Mouse (Mus musculus) testis, postnatal 14 days (tissue): ENCODE results near the gene Helz.

Experiments used
- DNase-seq: peaks from one replicate; pipeline ENCODE4 v3.0.0; 2021; ENCODE audit warnings: low spot score

Helz gene

DNA sequence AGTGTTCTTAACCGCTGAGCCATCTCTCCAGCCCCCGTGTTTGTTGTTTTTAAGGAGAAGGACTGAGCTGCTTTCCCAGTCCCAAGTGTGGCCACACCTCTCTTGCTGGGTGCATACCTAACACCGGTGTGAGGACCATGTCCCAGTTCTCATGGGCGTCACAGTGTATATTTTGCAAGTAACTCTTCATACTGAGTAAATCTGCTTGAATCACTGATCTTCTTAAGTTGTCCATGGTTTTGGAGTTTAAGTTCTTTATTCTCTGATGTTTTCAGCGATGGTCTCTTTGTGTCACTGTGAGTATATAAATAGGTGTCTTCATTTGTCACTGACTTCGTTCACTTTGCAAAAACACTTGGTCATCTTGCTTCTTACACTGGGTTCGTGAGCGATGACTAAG lies 126.9 kb downstream of the Helz start:
- no peak for DNase-seq

DNA sequence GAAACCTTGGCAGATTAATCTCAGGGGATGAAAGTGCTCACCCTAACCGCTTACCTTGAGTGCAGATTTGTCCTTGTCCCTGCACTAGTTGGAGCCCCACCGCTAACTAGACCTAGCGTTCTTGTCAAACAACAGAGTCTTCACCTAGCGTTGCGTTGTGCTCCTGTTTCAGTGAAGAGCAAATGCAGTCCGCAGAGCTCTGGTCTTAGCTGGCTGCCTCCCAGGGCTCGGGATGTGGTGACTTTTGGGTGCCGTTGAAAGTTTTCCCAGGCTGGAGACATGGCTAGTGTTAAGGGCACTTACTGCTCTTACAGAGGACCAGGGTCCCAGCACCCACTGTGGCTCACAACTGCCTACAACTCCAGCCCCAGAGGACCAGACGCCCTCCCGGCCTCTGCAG lies 127.5 kb downstream of the Helz start:
- DNase-seq = no peak

DNA sequence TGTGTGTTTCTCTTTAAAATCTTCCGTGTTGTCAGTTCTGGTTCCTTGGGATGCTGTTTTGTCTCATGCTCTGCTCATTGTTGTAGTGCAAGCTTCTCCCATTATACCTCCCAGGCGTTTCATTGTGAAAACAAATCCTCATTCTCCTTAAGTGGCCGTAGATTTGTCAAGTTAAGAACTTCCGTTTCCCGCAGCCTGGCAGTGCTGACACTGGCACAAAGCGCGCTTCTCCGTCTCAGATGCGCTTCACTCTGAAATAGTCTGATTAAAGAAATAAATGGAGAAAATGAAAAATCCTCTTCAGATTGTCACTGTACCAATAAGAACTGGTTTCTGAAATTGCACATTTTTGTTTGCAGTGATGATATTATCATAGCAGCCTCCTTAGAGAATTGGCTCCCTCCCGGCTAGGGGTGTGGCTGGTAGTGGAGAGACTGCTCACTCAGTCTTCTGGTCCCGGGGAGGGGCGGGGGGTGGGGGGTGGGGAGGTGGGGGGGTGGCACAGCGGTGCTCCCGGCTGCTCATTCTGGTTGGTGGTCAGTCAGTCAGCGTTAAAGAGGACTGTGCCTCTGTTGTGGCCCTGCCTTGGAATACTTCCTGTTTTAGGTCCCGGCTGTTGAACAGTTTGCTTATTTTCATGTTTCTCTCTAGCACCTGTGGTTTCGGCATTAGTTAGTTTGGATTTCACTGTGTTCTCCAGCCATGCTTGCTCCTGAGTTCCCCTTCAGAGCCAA lies 128.6 kb downstream of the Helz start:
- DNase-seq = no peak

DNA sequence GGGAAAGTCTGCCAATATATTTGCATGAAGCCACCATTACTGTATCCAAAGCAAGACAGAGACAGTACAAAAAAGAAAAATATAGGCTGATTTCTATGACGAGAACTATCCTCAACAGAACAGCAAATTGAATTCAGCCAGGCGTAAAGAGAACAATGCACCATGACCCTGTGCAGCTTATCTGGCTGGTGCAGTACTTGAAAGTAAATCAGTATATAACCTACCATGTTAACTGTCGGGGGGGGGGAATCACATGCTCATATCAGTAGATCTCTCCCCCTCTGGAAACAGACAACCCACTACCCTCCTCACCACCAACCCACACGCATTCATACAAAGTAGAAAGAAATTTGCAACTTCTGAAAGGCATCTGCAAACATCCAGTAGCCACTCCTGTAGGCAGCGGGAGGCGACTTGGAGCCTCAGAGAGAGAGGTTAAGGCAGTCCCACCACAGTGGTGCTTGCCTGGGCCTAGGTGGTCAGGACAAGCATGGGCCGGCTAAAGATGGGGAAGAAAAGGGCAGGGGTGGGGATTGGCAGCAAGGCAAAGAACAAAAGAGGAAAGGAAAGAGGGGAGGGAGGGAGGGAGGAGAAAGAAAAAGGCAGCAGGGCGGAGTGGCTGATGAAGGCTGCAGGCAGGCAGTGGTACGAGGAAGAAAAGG lies 135.1 kb downstream of the Helz start:
- no peak for DNase-seq

DNA sequence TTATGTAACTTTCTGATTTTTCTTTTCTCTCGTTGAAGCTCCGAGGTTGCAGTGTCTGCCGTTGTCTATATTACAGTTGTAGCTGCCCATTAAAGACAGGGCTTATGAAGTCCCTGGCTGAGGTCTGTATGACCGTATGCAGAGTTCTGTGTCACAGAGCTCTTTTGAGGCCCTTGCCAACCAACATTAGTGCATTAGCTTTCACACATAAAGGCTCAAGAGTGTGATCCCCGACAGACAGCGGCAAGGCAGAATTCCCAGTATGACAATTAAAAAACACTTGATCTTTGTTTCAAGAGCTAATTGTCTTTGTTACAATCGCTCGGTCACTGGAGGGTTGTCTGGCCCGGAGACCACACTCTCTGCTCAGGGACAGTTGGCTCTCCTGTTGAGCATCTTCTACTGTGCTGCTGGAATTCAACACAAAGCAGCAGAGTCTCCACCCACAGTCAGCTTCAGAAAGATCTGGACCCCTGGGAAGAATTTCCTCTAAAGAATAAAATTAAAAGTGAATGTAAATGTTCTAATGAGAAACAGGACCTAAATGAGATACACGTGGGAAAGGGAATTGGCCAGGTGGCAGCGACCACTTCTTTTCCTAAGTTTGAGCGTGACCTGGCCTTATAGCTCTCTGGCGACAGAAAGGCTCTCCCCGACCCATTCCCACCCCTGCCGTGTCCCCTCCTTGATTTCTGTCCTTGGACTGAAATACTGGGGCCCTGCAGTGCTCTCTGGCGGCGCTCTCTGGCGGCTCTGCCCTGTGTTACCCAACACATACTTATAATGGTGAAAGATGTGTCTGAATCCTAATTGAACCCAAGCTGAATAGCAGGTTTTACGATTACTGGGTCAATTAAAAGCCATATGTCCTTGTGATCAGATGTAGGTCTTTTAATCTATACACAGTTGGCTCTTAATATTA lies 136.1 kb downstream of the Helz start:
- no peak for DNase-seq

DNA sequence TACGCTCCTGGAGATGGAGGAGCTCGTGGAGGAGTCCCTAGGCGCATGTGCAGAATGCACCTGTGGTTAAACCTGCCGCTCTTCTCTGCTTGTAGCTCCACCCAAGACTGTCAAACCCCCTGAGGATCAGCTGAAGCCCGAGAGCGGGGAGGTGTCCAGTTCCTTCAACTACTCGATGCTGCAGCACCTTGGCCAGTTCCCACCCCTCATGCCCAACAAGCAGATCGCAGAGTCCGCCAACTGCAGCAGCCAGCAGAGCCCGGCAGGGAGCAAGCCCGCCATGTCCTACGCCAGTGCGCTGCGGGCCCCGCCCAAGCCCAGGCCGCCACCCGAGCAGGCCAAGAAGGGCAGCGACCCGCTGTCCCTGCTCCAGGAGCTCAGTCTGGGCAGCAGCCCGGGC lies 138.6 kb downstream of the Helz start:
- DNase-seq = peak; percentile 36

DNA sequence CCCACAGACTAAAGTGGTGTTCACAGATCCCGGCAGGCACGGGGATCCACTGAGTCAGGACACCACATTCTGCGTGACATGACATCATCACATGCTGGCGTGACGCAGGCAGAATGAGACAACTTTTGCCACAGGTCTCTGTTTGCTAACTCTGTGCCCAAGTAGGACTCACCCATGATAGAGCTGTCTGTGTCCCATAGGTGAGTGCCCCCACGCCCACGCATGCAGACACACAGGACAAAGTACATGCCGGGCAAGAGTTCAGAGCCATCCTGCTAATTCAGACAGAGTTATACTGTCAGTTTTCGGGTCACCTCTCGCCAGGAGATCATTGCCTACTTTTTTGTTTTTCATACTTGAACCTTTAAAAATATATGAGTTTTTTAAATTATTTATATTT lies 140.8 kb downstream of the Helz start:
- DNase-seq = no peak

DNA sequence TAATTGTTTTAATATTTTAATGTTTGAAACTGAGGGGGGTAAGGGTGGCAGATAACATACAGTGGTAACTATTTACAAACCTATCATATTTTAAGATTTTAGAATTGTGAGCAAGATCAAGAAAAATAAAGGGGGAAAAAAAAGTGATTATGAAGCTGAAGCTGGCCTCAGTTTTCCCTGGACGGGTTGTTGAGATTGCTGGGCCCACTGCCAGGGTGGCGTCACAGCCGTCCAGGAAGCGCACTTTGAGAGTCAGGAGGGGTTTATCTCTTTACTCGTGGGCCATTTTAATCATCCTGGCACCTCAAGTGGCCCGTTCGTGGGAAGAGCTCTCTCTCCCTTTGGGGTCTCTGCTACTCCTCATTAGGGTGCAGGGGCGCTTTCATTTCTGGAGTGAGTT lies 143.8 kb downstream of the Helz start:
- DNase-seq = no peak

DNA sequence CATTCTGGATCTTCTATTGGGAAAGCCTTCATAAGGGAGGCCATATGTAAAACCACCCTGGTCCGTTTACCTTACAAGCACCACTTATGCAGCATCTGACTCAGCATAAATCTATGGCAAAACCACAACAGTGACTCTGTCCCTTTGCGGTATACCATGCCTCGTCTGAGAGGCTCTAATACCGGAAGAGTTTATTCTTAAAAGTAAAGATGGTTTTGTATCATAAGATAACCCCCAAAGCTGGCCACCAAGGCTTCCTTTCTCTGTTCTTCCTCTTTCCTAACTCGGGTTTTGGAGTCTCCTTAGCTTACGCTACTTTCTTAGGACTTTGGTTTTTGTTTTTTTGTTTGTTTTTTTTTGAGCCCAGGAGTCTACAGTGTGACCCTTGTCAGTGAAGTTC lies 145.6 kb downstream of the Helz start:
- DNase-seq = no peak

DNA sequence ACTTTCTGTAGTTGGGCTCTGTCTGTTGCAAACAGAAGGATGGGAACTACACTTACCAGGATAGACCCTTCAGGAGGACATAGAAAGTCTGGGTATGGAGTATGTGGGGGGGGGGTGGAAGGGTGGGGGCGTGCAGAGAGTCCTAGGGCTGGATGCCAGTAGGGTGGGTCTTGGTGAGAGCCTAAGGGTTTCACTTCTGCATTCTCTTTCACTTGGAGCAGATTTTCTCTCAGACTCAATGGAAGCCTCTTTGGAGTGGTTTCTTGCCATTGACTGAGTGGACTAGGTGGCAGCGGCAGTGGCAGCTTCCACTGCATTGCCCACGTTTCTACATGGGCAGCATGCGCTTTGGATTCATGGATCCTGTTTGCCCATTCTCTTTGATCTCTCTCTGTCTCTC lies 152.2 kb downstream of the Helz start:
- no peak for DNase-seq

DNA sequence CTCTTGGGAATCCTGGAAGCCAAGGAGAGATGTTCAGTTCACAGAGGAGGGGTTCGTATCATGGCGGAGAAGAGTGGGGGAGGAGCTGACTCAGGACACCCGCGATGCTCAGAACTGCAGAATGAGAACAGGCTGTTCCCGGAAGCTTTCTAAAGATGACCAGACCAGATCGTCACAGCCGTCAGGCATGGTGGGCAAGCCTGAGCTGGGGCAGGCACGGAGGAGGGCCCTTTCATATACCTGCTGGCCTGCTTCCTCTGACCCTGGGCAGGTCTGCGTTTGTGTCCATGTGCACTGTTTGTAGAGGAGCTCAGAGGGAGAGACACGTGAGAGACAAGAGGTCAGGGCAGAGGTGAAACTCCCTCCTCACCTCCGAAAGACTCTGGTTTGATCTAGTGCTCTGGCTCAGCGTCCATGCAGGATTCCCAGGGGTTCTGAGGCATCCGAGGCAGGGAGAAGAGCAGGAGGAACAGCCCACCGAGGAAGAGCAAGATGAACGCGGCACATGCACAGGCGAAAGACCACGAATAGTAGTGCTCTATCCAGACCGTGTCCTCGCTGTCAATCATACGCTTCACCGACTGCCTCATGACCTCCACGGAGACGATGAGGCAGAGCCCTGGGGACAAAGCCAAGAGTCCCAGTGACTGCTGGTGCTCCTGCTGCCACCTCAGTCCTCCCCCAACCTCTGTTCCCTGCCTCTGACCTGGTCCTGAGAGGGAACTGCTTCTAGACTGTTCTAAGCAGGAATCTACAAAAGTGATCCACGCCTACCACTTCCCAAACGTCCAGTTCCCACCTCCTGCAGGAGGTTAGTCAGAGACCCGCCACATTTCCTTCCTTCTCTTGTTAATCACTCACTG lies 155.8 kb downstream of the Helz start:
- DNase-seq = peak; percentile 48

DNA sequence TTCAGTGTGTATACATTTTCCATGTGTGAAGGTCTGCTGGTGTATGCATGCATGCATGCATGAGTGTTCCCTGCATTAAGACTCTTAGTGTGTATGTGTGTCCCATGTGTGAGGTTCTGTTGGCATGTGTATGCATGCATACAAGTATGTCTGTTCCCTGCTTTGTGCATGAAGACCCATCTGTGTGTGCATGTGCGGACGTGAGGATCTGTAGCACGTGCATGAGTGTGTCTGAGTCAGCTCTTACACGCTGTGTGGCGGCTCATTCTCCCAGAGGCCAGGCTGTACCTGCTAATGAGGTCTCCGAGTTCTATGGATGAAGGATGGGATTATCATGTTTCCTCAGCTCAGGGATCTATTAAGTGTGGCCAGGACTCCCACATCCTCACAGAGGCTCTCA lies 157.3 kb downstream of the Helz start:
- no peak for DNase-seq

DNA sequence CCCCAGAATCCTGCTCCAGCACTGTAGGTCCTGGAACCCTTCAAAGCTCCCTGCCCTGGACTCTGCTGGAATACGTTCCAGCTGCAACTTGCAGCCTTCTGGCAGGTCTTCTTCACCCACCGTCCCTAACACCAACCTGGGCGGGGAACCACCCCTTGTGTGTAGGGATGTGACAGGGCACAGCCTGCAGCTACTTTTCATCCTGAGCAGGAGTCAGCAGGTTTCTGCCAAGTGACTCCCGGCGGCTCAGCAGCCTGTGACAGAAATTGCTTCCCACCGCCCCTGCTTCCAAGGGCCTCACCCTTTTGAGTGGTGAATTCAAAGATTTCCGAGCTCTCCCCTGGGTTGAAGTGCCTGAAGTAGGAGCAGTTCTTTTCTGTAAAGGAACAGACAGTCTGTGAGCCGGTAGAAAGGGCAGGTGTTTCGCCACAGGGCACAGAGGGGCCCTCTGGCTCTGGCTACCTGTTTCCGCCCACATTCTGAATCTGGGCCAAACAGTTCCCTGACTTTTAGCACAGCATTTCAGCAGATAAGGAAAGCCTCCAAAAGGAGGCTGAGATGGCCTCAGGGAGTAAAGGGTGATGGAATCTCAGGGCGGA lies 157.8 kb downstream of the Helz start:
- peak; percentile 29 for DNase-seq

DNA sequence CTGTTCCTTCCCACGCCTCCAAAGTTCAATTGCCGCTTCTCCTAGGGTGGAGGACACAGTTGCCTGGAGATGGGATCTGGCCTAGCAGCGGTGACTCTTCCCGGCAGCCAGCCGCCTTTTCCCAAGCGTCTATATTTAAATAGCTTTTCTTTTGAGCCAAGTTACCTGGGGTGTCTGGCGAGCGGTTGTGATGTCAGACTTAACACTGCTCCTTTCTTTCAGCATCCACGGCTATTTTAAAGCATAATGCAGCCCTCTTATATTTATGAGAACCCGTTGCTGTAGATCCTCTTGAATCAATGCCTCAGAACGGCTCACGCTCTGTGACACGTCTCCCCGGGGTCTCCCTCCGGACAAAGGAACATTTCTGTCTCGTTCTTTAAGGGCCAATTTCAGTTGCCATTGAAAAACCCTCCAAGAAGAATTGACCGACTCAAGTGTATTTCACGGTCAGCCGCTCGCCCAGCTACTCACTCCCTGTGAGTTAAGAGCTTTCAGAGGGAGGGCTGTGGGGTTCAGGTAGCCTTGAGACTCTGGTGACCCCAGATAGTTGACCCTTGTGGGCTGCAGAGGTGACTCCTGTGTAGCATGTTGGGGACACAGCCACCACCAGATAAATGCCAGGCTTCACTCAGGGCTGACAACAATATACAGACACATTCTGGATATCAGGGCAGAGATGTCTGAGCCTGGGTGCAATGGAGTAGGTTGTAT lies 160.3 kb downstream of the Helz start:
- no peak for DNase-seq

DNA sequence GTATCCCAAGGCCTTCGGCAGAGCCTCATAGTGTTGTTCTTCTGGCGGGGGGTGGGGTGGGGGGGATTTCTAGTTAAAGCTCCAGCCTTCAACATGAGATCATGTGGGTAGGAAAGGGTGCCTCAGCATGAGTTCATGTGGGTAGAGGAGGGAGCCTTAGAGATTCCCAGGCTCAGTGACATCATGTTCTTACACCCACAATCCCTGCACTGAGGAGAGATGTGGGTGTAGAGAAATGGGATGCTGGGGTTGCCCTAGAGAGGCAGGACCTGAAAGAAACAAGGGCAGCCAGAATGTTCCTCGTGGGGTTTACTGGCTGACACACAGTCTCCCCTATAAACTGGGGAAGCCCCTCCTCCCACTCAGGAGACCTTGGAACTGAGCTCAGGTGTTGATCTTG lies 162.6 kb downstream of the Helz start:
- DNase-seq = no peak

DNA sequence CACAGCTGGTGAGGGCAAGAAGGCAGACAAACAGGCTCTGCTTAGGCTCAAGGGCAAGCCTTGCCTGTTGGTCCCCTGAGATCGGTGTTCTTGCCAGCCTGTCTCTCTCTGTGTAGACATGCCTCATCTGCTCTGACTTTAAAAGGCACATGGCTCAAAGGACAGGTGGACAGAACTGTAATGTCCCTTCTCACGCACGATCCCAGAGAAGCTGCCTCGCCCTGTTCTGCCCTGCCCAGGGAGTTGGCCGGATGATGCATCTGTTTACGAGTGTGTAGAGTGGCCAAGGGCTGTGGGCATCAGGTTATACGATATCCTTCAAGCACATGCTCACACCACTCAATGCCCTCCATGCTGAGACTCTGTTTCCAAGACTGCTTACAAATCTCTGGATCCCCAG lies 166.6 kb downstream of the Helz start:
- no peak for DNase-seq

DNA sequence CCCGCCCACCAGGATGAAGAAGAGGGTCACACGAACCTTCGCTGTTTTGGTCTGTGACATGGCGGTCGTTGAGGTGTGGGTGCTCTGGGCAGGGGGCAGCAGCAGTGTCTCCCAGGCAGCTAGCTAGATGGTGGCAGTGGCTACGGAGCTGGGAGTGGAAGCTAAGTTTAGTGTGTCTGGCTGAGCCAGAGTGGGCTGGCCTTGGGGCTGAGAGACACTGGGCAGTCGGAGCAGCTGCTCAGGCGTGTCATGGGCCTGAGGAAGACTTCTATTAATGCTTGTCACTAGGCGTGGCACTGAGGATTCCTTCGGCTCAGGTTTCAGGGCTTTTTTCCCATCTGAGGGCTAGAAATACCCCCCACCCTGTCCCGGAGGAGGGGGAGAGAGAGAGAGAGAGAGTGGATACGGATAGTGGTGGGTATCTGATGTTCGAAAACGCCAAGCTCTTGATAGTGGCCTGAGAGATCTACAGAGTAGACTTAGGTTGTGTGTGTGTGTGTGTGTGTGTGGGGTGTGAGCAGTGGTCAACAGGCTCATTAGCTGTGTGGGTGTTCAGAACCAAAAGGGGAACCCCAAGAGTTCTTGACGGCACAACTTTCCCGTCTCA lies 168.7 kb downstream of the Helz start, which contains the start of gene Cacng1:
Cacng1 (minus strand) TSS at position 191 of the 607 bp plus-strand sequence.
- DNase-seq = no peak

DNA sequence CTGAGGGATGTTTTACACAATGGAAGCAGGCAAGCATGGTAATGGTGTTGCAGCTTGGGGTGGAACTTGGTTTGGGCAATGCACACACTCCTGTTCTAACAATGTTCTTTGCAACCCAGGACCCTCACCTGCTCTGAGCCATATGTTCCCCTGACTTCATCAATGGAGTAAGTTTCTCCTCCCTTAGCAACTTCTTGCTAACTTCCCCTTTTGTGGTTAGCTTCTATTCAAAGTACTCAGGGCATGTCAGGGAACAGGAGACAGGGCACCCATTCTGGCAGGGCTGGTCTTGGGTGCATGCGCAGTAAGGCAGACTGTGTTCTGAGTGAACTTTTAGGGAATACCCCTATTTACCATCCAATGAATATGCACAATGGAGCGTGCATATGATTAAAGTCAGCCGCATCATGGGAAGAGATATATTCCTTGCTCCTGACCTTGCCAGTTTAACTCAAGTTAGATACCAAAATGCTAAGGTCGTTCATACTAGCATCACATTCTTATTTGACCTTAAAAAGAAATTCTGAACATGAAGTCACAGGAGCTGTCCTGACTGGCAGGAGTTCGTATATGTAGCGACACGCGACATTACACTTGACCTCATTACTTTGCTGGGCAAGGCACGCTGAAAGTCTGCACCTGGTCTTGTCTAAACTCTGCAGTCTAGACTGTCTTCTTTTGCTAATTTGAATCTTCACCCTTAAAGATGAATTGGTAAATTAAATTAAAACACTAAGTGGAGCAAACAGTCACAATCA lies 172.7 kb downstream of the Helz start:
- no peak for DNase-seq

DNA sequence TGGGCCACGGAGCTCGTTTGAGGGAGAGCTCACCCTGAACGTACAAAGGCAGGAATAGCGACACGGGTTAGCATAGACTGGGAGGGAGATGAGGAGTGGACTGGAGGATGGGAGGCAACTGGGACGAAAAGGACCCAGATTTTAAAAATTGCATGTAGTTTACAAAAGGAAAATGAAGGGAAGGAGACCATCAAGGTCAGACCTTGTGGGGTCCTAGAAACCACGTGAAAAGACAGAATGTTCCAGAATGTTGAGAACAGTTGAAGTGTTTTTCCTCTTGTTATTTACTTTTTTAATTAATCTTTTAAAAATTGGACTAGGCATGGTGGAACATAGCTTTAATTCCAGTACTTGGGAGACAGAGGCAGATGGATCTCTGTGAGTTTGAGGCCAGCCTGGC lies 173.3 kb downstream of the Helz start:
- no peak for DNase-seq

DNA sequence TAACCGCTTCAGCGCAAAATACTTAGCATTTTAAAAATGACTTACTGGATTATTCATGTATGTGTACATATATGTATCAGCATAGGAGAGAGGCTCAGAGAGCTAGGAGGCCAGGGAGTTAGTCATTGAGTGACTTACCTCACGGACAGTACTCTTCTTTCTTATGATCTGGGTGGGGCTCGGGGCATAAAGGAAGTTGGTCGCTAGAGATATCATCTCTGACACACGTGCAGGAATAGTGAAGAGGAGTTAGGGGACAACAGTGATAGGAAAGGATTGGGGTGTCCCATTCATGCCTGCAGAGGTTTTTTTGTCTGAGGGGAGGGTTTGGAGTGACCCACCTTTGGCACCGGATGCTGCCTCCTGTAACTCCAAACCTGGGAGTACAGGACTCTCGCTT lies 176.9 kb downstream of the Helz start:
- no peak for DNase-seq
